Mouse (Mus musculus): ENCODE data around the gene Zmiz2.

DNA sequence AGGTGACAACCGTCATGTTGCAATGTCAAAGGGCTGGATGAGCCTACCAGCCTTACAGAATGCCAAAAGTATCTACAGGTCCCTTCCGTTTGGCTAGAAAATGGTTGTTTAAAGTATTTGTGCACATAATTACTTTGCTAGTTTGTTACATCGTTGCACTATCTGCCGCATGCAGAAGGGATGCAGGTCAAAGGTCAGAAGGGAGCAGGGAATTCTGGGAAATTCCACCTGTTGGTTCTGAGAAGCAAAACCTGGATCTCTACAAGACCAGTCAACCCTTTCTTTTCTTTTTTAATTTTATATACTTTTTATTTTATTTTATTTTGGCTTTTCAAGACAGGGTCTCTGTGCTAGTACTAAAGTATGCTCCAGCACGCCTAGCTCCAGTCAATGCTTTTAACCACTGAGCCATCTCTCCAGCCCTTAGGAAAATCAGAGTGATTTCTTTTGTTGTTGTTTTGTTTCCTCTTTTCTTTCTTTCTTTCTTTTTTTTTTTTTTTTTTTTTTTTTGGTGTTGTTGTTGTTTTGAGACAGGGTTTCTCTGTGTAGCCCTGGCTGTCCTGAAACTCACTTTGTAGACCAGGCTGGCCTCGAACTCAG is 648 bp upstream of the Zmiz2 start:
- TF ChIP-seq POLR2A (IDR thresholded peaks at IDR 0.05; ENCODE audit: insufficient read depth, low read length) (no peak), CTCF (IDR thresholded peaks at IDR 0.05; ENCODE audit: low read depth, low read length) (no peak), EP300 (IDR thresholded peaks at IDR 0.05; ENCODE audit: insufficient read depth, low read depth, low read length) (no peak)
